Mouse (Mus musculus): ENCODE data around the gene Neurl1a. TPM values are rescaled to one million over a fixed set of nuclear protein-coding genes. Genes with fewer than 3 reads are reported as not detected.
A peak's percentile ranks its signal among the peaks of the same experiment; 100 is the strongest.

Neurl1a gene
- polyA plus RNA-seq, 1 experiment: 4.6 TPM

DNA sequence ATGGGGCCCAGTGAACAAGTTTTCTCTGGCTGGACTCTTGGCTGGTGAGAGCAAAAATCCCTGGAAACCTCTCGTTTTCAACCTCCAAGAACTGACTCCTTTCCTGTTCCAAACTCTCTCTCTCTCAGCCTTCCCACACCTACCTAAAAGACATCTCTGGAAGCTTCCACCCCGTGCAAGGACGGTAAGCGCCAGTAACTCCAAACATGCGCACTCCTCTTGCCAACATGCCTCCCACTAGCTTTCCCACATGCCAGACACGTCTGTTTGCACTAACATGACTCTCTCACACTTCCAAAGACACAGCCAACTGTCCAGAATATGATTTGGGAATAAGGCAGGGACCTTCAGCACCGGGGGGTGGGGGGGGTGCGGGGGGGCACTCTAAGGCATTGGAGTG lies 82.6 kb downstream of the Neurl1a start:
- no peak for TF ChIP-seq CTCF (IDR thresholded peaks at IDR 0.05; ENCODE audit: control insufficient read depth, insufficient read depth, low read length)
- no peak for TF ChIP-seq POLR2A (IDR thresholded peaks at IDR 0.05; ENCODE audit: borderline replicate concordance, control insufficient read depth, low read depth, low read length)

GRCm38 (mm10) chr19:47263621-47264020 lies 85.0 kb downstream of the Neurl1a start:
- TF ChIP-seq CTCF (IDR thresholded peaks at IDR 0.05; ENCODE audit: control insufficient read depth, insufficient read depth, low read length) (no peak), POLR2A (IDR thresholded peaks at IDR 0.05; ENCODE audit: borderline replicate concordance, control insufficient read depth, low read depth, low read length) (no peak)
- 35% methylated on average over 8 of the region's 8 CpGs for WGBS
- H3K27ac ChIP-seq (ENCODE audit: control insufficient read depth, insufficient read depth, low read depth, low read length, poor library complexity): no peak overlapping the region

More for the DNA sequence above, 82.6 kb downstream of the Neurl1a start:
- Histone ChIP-seq H3K27ac (ENCODE audit: control insufficient read depth, insufficient read depth, low read depth, low read length, poor library complexity) (no peak overlapping the region), H3K4me3 (replicated peaks; ENCODE audit: control insufficient read depth, low read depth, low read length) (no peak overlapping the region), H3K4me1 (ENCODE audit: control insufficient read depth, insufficient read depth, low read length) (no peaks in the 10 kb centered on the region)
- WGBS: 86% methylated on average over 8 of the region's 8 CpGs

DNA sequence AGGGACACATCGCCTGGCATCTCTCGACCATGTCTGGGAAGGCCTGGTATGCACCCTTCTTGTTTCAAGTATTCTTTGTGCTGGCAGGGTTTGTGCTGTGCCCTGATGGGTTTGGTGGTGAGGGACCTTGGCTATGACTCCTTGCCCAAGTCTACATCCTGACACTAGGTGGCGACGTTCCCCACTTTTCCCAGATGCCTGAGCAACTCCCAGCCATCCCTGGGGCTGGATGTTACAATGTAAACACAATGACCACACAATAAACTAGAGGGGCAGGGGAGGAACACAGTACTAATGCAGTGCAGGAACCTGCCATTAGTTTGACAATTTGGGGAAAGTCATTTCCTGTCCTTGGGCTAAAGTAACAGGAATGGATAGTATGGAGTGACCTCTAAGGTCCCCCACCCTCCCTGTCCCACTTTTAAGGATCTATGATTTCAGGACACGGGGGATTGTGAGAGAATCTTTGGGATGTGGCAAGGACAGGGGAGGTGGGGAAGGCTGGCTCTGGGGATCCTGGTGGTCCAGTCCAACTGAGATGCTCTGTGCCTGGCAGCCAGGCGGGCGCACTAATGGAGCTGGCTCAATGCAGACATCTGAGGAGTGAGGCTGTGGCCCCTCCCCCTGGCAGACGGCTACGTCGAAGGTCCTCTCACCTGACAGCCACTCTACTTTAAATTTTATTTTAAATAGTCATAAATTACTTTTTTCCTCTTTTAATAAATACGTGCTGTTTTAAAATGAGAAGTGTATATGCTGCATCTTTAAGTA lies 85.9 kb downstream of the Neurl1a start:
- Histone ChIP-seq H3K4me1 (ENCODE audit: control insufficient read depth, insufficient read depth, low read length) (no peaks in the 10 kb centered on the region), H3K27ac (ENCODE audit: control insufficient read depth, insufficient read depth, low read depth, low read length, poor library complexity) (no peak overlapping the region), H3K4me3 (replicated peaks; ENCODE audit: control insufficient read depth, low read depth, low read length) (no peak overlapping the region)
- TF ChIP-seq CTCF (IDR thresholded peaks at IDR 0.05; ENCODE audit: control insufficient read depth, insufficient read depth, low read length) (peak; percentile 72), POLR2A (IDR thresholded peaks at IDR 0.05; ENCODE audit: borderline replicate concordance, control insufficient read depth, low read depth, low read length) (no peak)
- 63% methylated on average over 11 of the region's 11 CpGs for WGBS

More at GRCm38 (mm10) chr19:47263621-47264020, 85.0 kb downstream of the Neurl1a start:
- Histone ChIP-seq H3K4me1 (ENCODE audit: control insufficient read depth, insufficient read depth, low read length) (no peaks in the 10 kb centered on the region), H3K4me3 (replicated peaks; ENCODE audit: control insufficient read depth, low read depth, low read length) (no peak overlapping the region)

- no peak overlapping the region for H3K4me3 ChIP-seq (replicated peaks; ENCODE audit: control insufficient read depth, low read depth, low read length)
- H3K27ac ChIP-seq (ENCODE audit: control insufficient read depth, insufficient read depth, low read depth, low read length, poor library complexity): no peak overlapping the region
- H3K4me1 ChIP-seq (ENCODE audit: control insufficient read depth, insufficient read depth, low read length): no peaks in the 10 kb centered on the region
- TF ChIP-seq CTCF (IDR thresholded peaks at IDR 0.05; ENCODE audit: control insufficient read depth, insufficient read depth, low read length) (no peak), POLR2A (IDR thresholded peaks at IDR 0.05; ENCODE audit: borderline replicate concordance, control insufficient read depth, low read depth, low read length) (no peak)
- WGBS: 88% methylated on average over 18 of the region's 18 CpGs
Observed at GRCm38 (mm10) chr19:47266070-47266801, 87.6 kb downstream of the Neurl1a start.

GRCm38 (mm10) chr19:47267066-47267465 lies 88.4 kb downstream of the Neurl1a start:
- Histone ChIP-seq H3K27ac (ENCODE audit: control insufficient read depth, insufficient read depth, low read depth, low read length, poor library complexity) (no peak overlapping the region), H3K4me3 (replicated peaks; ENCODE audit: control insufficient read depth, low read depth, low read length) (no peak overlapping the region), H3K4me1 (ENCODE audit: control insufficient read depth, insufficient read depth, low read length) (no peaks in the 10 kb centered on the region)
- TF ChIP-seq POLR2A (IDR thresholded peaks at IDR 0.05; ENCODE audit: borderline replicate concordance, control insufficient read depth, low read depth, low read length) (no peak), CTCF (IDR thresholded peaks at IDR 0.05; ENCODE audit: control insufficient read depth, insufficient read depth, low read length) (no peak)
- WGBS: 89% methylated on average over 21 of the region's 21 CpGs

GRCm38 (mm10) chr19:47269729-47270128 lies 91.1 kb downstream of the Neurl1a start:
- H3K4me1 ChIP-seq (ENCODE audit: control insufficient read depth, insufficient read depth, low read length): no peaks in the 10 kb centered on the region
- 69% methylated on average over 8 of the region's 8 CpGs for WGBS
- no peak for TF ChIP-seq POLR2A (IDR thresholded peaks at IDR 0.05; ENCODE audit: borderline replicate concordance, control insufficient read depth, low read depth, low read length)
- no peak for TF ChIP-seq CTCF (IDR thresholded peaks at IDR 0.05; ENCODE audit: control insufficient read depth, insufficient read depth, low read length)
- no peak overlapping the region for H3K27ac ChIP-seq (ENCODE audit: control insufficient read depth, insufficient read depth, low read depth, low read length, poor library complexity)
- H3K4me3 ChIP-seq (replicated peaks; ENCODE audit: control insufficient read depth, low read depth, low read length): no peak overlapping the region

GRCm38 (mm10) chr19:47270520-47270919 lies 91.9 kb downstream of the Neurl1a start:
- H3K4me1 ChIP-seq (ENCODE audit: control insufficient read depth, insufficient read depth, low read length): no peaks in the 10 kb centered on the region
- H3K27ac ChIP-seq (ENCODE audit: control insufficient read depth, insufficient read depth, low read depth, low read length, poor library complexity): no peak overlapping the region
- no peak overlapping the region for H3K4me3 ChIP-seq (replicated peaks; ENCODE audit: control insufficient read depth, low read depth, low read length)
- TF ChIP-seq POLR2A (IDR thresholded peaks at IDR 0.05; ENCODE audit: borderline replicate concordance, control insufficient read depth, low read depth, low read length) (no peak), CTCF (IDR thresholded peaks at IDR 0.05; ENCODE audit: control insufficient read depth, insufficient read depth, low read length) (no peak)
- 85% methylated on average over 9 of the region's 9 CpGs for WGBS

GRCm38 (mm10) chr19:47276730-47277129 lies 98.1 kb downstream of the Neurl1a start:
- H3K27ac ChIP-seq (ENCODE audit: control insufficient read depth, insufficient read depth, low read depth, low read length, poor library complexity): no peak overlapping the region
- no peak overlapping the region for H3K4me3 ChIP-seq (replicated peaks; ENCODE audit: control insufficient read depth, low read depth, low read length)
- 81% methylated on average over 6 of the region's 6 CpGs for WGBS
- no peak for TF ChIP-seq POLR2A (IDR thresholded peaks at IDR 0.05; ENCODE audit: borderline replicate concordance, control insufficient read depth, low read depth, low read length)
- TF ChIP-seq CTCF (IDR thresholded peaks at IDR 0.05; ENCODE audit: control insufficient read depth, insufficient read depth, low read length): no peak
- H3K4me1 ChIP-seq (ENCODE audit: control insufficient read depth, insufficient read depth, low read length): no peaks in the 10 kb centered on the region

Measured in bone marrow, adult 2 months (tissue).